Mouse (Mus musculus): ENCODE measurements at regions not wholly inside any gene's neighbourhood (a gene's known extent, or its start where the extent isn't known, plus 50 kb on each side); places are given as distances from the start of the nearest gene placed in this dataset.

DNA sequence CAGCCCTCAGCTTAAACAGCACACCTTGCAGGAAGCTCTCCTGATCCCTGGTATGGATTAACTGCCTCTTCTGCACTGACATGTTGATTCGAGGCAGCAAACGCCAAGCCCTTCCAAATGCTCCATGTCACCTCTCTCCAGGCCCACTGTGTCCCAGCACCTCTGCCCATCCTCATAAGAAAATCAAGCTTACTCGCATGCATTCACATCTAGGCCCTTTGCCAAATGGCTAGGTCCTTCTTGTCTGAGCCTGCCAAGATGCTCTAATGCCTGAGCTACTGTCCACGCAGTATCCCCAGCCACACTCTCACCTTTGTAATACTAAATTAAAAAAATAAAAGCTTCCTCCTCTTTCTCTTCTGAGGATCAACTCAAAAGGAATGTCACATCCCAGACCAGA is 588.7 kb upstream of the Cdh11 start:
- no peak for TF ChIP-seq POLR2A (IDR thresholded peaks at IDR 0.05; ENCODE audit: insufficient read length, low read depth)
- TF ChIP-seq SRF (IDR thresholded peaks at IDR 0.05; ENCODE audit: control insufficient read depth, insufficient read length, low read depth) = no peak
- TF ChIP-seq MYOG (IDR thresholded peaks at IDR 0.05; ENCODE audit: control insufficient read depth in 1 of 3, insufficient read depth in 1 of 3, insufficient read length in 2 of 3, low read depth in 2 of 3) = no peak
- no peak for TF ChIP-seq USF1 (IDR thresholded peaks at IDR 0.05; ENCODE audit: low read depth)
- no peak for TF ChIP-seq MAX (IDR thresholded peaks at IDR 0.05; ENCODE audit: low read depth)
- TF ChIP-seq CEBPB (IDR thresholded peaks at IDR 0.05; ENCODE audit: insufficient read depth, poor library complexity, severe bottlenecking) = no peak
- TF ChIP-seq E2F4 (IDR thresholded peaks at IDR 0.05; ENCODE audit: insufficient read depth) = no peak
- no peak for TF ChIP-seq REST (IDR thresholded peaks at IDR 0.05; ENCODE audit: insufficient read depth, insufficient read length)

All from myocyte (in vitro differentiated cells).